Mouse (Mus musculus) testis, adult 2 months (tissue): ENCODE results near the gene Serinc2.
A peak's percentile ranks its signal among the peaks of the same experiment; 100 is the strongest.

ENCODE experiments used
- CTCF ChIP-seq: fragments of 200-500 bp; IDR thresholded peaks from 2 replicates; pipeline ENCODE4 v1.5.1; 2012; ENCODE audit warnings: low read depth, mild to moderate bottlenecking, inconsistent platforms, low read length, moderate library complexity; ENCODE audit not compliant: control insufficient read depth, insufficient read depth, insufficient replicate concordance
- POLR2A ChIP-seq: fragments of 200-500 bp; IDR thresholded peaks from 2 replicates; pipeline ENCODE4 v1.6.1; 2012; ENCODE audit warnings: low read depth, mild to moderate bottlenecking, inconsistent platforms, low read length, moderate library complexity; ENCODE audit not compliant: control insufficient read depth

DNA sequence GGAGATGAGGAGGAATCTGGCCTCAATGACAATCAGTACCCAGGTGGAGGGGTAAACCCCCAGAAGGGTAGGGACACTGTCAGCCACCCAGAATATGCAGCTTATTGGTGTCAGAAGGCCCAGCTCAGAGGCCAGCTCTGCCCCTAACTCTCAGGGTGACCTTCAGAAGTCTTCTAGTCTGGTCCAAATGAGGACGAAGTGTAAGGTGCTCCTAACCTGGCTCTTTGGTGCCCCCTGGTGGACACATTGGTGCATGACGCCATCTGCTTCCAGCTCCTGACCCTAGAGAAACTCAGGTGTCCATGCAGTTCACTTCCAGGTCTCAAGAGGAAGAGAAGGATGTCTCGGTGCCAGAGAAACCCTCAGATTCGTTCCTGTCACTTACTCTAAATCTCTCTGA is 13.3 kb upstream of the Serinc2 start:
- TF ChIP-seq CTCF = peak; percentile 98
- no peak for TF ChIP-seq POLR2A
